Mouse (Mus musculus) testis, postnatal 10 days (tissue): ENCODE measurements around the gene Irs2.

ENCODE experiments used
- DNase-seq: peaks from one replicate; pipeline ENCODE4 v3.0.0; 2021; ENCODE audit warnings: low spot score

Irs2 gene

DNA sequence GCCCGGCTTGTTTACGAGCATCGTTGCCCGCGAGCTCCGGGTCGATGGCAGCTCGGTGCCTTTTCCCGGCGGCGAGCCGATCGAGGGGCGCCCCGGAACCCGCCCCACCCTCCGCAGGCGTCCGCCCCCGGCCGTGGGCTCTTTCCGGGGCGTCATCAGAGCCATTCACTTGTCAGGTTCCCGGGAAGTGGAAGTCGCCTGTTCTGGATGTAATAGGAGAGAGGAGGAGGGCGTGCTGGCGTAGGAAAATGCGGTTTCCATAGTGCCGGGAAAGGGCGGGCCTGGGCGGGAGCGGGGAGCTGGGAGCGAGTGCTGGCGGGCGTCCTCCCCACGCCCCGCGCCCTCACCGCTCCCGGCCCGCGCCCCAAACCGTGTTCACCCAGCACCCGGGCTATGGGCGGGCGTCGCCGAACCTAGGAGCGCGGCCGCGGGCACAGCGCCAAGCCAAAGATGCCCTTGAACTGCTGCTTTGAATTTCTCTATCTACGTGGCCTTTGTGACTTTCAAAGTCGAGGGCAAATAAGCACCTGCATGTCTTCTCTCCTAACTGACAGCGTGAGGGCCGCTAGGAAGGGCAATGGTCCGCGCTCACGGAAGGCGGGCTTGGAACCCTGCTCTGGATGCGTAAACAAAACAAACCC is 1.3 kb upstream of the Irs2 start:
- DNase-seq: peak; percentile 83

DNA sequence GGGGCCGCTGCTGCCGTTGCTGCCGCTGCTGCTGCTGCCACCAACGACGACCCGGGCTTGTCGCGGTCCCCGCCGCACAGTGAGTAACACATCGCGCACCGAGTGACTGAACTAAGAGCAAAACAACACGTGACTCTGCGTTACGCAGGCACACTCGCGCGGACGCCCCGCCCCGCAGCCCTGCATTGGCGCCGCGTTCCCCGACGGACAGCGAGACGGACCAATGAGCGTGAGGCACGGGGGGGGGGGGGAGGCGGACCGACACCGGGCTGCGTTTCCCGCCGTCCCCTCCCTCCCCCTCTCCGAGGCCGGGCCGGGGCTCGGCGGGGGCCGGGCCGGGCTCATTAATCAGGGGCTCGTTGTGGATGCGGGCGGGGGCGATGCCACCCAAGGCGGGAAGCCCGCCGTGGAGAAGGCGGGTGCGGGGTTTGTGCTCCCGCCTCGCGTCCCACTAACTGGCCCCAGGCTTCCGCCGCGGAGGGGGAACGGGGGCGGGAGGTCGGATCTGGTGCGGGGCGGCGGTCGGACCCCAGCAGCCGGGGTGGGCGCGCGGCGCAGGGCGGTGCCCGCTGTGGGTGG is 673 bp upstream of the Irs2 start:
- DNase-seq: peak; percentile 97

DNA sequence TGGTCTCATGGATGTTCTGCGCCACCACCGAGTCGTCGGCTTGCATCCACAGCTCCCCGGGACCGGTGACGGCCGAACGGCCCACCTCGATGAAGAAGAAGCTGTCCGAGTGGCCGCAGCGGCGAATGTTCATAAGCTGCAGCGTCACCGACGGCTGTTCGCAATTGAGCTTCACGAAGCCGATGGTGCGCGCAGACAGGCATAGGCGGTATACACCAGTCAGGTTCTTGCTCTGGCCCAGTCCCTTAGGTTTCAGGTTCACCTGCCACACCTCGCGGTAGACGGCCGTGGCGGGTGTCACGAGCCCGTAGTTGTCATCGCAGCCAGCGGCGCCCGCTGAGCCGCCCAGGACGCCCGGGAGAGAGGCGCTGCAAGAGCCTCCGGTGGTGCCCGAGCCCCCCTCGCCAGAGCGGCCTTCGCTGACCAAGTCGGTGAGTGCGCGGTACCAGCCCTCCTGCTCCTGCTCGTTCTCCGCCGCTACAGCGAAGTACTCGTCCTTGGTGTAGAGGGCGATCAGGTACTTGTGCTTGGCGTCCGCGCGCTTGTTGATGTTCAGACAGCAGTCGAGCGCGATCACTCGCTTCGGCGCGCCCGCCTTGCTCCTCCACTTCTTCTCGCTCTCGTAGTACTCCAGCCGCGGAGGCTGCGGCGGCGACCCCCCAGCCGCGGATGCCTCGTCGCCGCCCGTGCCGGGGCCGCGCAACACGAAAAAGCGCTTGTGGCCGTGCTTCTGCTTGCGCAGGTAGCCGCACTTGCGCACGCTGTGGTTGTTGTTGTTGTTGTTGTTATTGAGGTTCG is 478 bp downstream of the Irs2 start:
- DNase-seq: peak; percentile 64

DNA sequence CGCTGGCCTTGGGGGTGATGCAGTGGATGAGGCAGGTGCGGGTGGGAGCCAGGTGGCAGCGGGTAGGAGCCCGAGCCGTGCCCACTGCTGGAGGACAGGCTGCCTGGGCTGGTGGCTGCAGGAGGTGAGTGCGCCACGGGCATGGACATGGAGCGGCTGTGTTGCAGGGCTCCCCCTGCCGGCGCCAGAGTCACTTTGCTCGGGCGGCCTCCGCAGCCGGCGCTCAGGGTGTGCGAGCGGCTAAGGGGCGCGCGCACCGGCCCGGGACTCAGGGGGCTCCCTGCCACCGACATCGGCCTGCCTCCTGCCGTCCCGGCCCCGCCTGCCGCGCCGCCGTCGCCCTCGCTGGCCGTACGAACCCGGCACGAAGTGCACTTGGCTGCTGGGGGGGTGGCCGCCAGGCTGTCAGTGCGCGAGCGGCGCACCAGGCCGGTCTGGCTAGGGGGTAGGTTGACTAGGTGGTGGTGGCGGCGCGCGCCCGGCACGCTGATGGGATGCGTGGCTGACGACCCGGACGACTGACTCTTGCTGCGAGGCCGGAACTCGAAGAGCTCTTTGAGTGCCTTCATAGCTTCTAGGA is 1.2 kb downstream of the Irs2 start:
- DNase-seq: peak; percentile 91

DNA sequence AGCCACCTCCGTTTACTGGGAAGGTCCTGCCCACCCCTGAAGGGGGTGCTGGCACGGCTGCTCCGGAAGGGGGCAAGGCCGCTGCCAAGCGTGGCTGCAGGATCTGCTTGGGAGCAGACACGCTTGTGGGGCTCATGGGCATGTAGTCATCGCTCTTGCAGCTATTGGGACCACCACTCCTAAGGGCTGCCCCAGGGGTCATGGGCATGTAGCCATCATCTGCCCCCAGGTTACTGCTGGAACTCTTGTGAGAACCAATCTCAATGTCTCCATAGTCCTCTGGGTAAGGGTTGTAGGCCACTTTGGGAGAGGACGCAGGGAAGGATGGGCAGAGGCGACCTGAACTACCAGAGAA is 2.0 kb downstream of the Irs2 start:
- no peak for DNase-seq

DNA sequence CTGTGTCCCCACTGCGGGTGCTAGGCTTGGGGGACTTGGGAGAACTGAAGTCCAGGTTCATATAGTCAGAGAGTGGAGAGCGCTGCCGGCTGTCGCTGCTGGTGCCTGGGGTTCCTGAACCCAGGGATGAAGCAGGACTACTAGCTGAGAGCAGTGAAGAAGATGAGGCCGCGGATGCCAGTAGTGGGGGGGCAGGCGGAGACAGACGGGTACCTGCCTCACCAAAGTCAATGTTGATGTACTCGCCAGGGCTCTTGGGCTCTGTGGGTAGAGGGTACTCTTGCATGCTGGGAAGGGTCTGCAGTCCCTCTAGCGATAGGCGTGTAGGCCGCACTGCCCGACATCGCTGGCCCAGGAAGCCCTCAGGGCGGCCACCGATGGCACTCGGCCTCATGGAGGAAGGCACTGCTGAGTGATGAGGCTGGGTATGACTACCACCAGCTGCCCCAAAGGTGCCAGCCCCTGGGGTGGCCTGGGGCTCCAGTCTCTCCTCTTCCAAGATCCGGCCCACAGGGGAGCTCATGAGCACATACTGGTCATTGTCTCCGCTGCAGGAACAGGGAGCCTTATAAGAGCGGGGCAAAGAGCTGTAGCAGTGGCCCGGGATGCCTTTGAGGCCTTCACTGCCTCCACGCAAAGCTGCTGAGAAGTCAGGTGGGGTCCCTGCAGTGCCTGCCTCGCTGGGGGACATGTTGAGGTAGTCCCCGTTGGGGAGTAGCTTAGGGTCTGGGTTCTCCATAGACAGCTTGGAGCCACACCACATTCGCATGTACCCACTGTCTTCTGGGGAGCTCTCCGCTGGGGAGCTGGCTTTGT is 2.6 kb downstream of the Irs2 start:
- DNase-seq: peak; percentile 46

DNA sequence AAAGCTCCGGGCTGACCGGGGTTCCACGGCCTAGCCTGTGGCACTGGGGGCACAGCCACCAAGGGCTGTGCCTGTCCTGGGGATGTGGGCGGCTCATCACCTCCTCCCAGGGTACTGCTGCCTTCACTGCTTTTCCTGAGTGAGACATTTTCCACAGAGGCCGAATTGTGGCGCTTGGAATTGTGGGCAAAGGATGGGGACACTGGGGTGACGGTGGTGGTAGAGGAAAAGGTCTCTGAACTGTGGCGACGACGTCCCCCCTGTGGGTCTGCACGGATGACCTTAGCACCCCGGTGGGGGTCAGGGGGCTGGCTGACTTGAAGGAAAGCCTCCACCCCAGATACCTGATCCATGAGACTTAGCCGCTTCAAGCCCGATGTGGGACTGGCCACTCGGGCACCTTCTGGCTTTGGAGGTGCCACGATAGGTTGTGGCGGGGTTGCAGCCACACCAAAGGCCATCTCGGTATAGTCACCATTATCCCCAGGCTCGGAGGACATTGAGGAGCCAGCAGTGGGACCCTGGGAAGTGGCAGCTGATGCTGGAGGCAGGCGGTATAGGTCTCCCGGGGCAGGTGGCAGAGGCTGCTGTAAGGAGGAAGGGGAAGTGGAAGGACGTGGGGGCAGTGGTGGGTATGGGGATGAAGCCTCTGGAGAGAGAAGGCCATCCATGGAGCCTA is 3.3 kb downstream of the Irs2 start:
- no peak for DNase-seq

DNA sequence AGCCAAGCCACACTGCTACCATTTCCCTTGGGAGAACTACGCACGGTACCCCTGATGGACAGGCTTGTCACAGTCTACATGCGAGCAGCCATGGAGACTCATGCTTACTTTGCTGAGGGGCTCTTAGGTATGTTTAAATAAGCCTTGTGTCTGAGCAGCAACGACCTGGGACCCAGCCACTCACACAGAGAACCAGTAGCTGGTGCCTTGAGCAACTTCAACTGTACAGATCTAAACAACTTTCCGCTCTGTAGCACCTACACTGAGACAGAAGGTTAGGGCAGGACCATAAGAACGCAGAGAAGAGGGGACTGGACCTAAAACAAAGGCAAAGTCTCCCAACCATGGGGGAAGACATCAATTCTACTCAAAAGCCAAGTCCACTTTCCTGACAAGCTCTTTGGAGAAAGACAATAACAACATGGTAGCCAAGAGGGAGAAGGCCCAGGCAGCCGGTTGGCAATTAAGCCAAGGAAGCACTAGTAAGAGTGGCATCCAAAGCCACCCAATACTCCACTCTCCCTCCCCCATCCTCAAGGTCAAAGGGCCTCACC is 4.3 kb downstream of the Irs2 start:
- no peak for DNase-seq

DNA sequence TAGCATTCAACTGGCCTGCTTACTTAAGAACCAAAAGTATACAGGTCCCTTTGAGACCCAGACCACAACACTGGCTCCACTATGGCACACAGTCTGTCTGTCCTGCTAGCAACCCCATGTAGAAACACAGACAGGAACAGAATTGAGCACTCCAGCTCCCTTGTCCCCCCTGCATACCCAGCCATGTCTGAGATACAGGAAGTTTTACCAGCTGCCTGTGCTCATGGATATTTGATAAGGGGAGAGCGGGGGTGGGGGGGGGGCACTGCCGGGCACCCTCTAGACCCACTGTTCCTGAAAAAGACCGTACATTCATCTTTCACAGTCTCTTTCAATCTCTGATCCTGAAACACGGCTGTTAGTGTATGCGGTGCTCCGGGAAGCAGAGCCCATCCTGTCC is 5.0 kb downstream of the Irs2 start:
- no peak for DNase-seq

DNA sequence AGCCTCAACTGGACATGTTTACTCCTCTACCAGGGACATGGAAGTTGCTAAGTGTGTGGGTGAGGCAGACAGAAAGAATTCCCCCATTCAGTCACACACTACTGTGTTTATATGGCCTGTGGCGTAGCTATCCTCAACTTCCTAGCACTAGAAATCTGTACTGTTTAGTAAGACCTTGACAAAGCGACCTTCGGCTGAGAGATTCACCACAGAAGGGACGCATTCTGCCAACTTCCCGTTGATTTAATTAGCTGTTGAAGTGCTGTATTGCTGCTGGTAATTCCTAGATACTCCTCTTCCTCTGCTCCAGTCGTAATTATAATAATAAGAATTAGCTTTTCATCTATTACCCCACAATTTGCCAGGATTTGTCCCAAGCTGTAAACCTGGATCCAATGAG is 5.4 kb downstream of the Irs2 start:
- DNase-seq: no peak

DNA sequence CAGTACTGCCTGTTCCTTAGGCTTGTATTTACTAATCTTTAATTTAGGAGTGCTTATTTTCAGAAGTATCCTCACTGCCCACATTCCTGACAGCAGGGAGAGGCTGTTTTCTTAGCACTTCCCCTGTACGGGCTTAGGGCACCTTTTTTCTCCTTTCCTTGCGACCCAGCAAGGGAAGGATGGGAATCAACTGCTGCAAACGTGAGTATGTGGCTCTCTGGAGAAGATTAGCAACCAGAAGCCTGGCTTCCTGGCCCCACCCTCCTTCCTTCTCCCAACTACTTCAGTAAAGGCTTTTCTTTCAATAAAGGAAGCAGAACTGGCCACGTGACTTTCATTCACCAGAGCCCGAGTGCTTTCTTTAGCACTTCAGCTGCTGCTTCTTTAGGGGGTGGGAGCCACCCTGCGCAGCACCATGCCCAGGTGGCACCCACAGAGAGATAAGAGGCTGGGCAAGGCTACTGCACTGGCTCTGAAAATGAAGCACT is 7.2 kb downstream of the Irs2 start:
- no peak for DNase-seq

DNA sequence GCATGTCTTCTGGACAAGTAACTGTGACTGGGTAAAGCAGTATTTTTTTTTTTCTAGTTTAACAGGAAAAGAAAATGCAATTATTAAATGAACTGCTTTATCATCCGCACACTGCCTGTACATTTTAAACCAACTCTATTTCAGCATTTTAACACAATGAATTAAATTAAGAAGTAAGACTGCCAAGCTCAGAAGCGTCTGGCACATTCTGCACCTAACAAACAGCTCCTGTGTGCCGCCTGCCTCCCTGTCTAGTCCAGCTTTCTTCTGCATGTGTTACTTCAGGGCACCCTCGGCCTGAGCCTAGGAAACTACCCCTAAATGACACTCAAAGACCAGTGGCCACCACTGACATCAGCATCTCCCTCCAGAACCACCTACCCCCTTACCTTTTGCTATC is 8.7 kb downstream of the Irs2 start:
- no peak for DNase-seq

DNA sequence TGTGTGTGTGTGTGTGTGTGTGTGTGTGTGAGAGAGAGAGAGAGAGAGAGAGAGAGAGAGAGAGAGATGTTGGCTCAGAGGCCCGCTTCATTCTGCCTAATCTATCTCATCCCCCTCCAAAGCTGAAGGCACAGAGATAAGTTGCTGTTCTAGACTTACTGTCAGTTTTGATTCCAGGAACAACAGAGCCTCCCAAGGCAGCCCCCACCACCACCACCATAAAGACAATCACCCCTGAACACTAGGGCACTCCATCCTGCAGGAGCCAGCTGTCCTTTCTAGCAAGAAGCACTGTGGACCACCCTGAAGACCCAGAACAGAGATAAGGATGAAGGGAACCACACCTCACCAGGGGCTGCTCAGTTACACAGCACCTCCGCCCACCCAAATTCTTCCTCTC is 12.0 kb downstream of the Irs2 start:
- no peak for DNase-seq

DNA sequence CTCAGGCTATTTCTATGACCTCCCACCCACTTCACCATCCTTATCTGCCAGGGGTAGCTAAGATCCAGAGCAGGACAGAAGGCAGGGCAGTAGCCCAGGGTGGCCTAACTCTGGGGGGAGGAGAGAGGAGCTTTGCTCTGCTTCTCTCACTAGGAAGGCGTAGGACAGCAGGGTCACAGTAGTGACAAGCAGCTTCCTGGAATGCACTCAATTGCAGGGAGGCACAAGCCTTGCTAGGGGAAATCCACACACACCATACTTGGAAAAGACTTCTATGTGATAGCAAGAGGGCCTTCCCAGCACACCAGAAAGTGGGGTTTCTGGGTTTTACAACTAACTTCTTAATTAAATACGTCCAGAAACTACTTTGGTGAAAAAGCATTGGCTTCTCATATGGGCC is 12.5 kb downstream of the Irs2 start:
- DNase-seq: no peak

DNA sequence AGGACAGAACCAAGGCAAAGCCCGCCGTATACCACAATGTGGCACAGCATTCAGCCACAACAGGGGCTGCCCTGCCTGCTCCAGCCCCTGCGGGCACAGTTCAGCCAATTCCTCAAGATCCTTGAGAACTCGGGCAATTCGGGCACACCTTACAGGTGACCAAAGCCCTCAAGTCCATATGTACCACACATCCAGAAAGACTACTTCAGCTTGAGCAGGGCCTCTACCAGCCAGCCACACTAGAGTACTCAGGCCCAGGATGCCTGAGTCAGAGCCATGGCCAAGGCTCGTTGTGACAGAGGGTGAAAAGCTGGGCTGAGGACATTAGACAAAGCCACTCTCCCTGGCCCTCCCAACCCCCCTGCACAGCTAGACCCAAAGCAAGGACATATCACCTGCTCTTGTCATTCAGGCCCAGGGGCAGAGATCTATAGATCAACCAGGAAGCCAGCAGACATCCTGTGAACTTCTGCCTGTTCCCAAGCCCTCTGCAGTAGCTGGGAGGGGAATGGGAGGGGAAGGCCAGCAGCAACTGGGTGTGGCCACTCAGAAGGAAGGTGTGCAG is 13.8 kb downstream of the Irs2 start:
- DNase-seq: no peak

DNA sequence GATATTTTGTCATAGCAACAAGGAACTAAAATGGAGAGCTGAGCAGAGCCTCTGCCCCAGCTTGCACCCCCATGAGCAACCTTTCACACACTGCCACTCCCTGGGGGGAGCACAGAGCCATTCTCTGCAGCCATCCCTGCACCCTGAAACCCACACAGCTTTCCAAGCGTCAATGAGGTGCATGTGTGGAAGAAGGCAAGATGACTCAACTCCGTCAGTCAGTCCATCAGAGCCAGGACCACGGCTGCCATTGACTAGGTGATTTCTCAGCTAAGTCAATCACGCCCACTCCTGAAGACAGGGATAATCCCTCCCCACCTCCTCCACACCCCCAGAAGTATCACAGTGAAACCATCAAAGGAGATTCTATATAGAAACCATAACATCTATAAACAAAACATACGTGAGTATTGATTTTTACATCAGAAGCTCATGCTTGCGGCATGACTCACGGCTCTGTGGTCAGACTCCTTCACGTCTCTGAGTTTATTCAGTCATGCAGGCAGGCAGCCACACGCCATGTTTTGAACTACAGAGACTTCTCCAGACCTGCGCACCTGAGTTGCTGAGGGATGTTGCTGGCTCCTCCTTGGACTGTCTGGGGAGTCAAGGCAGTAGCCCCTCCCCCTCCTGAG is 14.6 kb downstream of the Irs2 start:
- DNase-seq: no peak

DNA sequence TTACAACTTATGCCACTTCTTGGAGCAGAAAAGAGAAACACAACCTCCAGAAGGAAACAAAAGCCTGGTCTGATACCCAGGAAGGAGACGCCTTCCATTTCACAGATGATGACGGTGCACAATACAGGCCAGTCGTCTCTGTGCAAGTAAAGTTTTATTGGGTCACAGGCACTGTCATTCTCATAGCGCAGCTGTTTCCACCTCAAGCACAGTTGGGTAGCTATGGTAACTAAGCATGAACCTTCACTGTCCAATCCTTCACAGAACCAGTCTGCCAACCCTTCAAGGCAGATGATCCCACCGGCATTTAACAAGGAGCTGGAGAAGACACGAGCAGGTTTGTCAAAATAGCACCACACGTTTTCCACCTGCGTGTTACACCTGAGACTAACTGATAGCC is 16.2 kb downstream of the Irs2 start:
- no peak for DNase-seq

DNA sequence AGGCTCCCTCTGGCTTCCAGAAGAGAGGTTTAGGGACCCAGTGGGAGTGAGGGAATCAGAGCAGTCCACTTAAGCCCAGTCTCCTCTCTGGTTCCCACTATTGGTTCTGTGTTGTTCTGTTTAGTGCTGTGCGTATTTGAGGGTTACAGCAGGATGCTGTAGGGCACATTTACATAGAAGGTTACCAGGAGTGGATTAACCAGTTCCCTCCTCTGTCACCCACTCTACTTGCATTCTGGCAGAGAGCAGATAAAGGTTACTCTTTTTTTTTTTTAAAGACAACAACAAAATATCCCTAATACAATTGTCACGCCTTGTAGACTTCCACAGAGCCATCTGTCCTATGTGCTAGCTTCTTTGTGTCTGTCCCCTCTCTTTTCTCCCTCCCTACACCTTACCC is 16.9 kb downstream of the Irs2 start:
- DNase-seq: no peak

DNA sequence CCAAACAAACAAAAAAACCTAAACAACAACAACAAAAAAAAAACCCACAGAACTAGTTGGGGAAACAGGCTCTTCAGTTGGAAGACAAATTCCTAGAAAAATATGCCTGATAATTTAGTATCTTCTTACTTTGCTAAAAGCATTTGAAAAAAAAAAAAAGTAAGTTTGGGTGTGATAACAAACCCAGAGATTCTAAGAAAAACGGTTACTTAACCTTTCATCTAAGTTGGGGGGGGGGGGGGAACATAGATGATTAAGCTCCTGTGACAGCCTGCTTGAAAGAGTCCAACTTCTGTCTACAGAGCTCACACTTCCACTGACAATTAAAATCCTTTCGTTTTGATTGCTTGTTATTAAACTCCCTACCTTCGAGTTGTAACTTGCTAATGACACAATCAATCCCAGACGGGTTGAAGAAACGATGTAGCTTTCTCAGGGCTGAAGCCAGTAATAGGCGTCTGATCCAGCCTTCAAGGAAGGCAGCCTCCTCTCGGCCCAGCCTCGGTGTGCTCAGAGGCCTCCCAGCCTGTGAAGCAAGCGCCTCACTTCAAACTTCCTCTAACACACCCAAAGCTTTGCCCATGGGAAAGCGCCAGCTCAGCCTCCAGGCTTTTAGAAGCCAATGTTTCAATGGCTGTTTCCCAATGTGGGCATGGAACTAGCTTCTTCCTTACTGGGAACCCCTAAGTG is 17.7 kb downstream of the Irs2 start:
- DNase-seq: no peak

DNA sequence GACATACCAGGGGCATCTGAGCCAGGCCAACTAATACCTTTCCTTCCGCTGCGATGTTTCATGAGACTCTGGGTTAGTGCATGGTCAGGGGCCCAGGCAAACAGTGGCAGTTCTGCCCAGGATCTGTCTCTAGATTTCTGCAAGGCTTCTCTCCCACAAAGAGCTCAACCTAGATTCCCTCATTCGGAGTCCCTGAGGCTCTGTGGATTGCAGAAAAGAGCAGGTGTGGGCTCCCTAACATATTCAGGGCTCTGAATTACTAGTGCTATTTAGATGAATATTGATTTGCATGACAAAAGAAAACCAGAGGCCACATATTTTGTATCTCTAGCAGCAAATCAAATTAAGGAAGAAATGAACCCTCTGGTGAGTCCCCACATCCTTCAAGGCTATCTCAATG is 18.3 kb downstream of the Irs2 start:
- DNase-seq: no peak
